Mouse (Mus musculus) cerebellum, adult 2 months (tissue): ENCODE measurements around the gene Aicda.

Source experiments
- CTCF ChIP-seq: fragments of 200-500 bp; IDR thresholded peaks from 2 replicates; pipeline ENCODE4 v1.5.1; 2011; ENCODE audit warnings: low read depth, mild to moderate bottlenecking, control low read depth, low read length, moderate library complexity, borderline replicate concordance; ENCODE audit not compliant: insufficient read depth
- POLR2A ChIP-seq: fragments of 200-500 bp; IDR thresholded peaks from 2 replicates; pipeline ENCODE4 v1.6.1; 2011; ENCODE audit warnings: low read length, control low read depth, borderline replicate concordance; ENCODE audit not compliant: insufficient read depth

GRCm38 (mm10) chr6:122512914-122513878, 40.4 kb upstream of the Aicda start:
- no peak for TF ChIP-seq POLR2A
- no peak for TF ChIP-seq CTCF
